Mouse (Mus musculus) G1E (cell line): ENCODE results near the gene Efna4. TPM values are rescaled to one million over a fixed set of nuclear protein-coding genes. Genes with fewer than 3 reads are reported as not detected.

ENCODE experiments used
- ATAC-seq: 2 replicates; pipeline ENCODE4 v1.8.0; 2016; ENCODE audit warnings: mild to moderate bottlenecking; ENCODE audit not compliant: insufficient number of reproducible peaks, poor library complexity, low FRiP score, severe bottlenecking; ENCODE audit errors: extremely low read depth
- DNase-seq: peaks from one replicate; pipeline ENCODE4 v3.0.0; 2012; ENCODE audit warnings: low spot score
- H3K27me3 ChIP-seq: 2 replicates; pipeline ENCODE4 v1.6.1; 2012; ENCODE audit warnings: mild to moderate bottlenecking, low read length, inconsistent platforms; ENCODE audit not compliant: insufficient read depth
- H3K36me3 ChIP-seq: replicated peaks from 2 replicates; pipeline ENCODE3; 2012; ENCODE audit warnings: mild to moderate bottlenecking, inconsistent platforms
- H3K4me1 ChIP-seq: 2 replicates; pipeline ENCODE4 v1.6.1; 2012; ENCODE audit warnings: low read depth, low read length, inconsistent platforms, mixed read lengths; ENCODE audit not compliant: insufficient read depth
- H3K4me3 ChIP-seq: 2 replicates; pipeline ENCODE4 v1.5.1; 2012; ENCODE audit warnings: low read depth, mild to moderate bottlenecking, inconsistent platforms, low read length, moderate library complexity, mixed read lengths
- H3K9me3 ChIP-seq: replicated peaks from 2 replicates; pipeline ENCODE4 v1.6.1; 2012; ENCODE audit warnings: inconsistent platforms
- CTCF ChIP-seq: IDR thresholded peaks from 2 replicates; pipeline ENCODE4 v1.5.1; 2012; ENCODE audit warnings: low read depth, low read length, inconsistent platforms, mixed read lengths
- GATA1 ChIP-seq: IDR thresholded peaks from 2 replicates; pipeline ENCODE4 v1.6.1; 2012; ENCODE audit warnings: borderline replicate concordance, low read length, inconsistent platforms, mixed read lengths
- GATA2 ChIP-seq: IDR thresholded peaks from 2 replicates; pipeline ENCODE4 v1.6.1; 2012; ENCODE audit warnings: low read depth, low read length, inconsistent platforms, borderline replicate concordance
- POLR2AphosphoS5 ChIP-seq: IDR thresholded peaks from 2 replicates; pipeline ENCODE4 v1.6.1; 2012; ENCODE audit warnings: low read depth, low read length, inconsistent platforms; ENCODE audit not compliant: insufficient replicate concordance
- TAL1 ChIP-seq: conservative IDR thresholded peaks from 2 replicates; pipeline ENCODE4 v1.6.1; 2012; ENCODE audit warnings: low read depth, low read length, inconsistent platforms, mixed read lengths
- polyA plus RNA-seq: library from polyadenylated mRNA; stranded (reverse); fragments of >175 nt; gene quantifications from 2 replicates; pipeline ENCODE4 v1.2.3, GENCODE M21; 2012
- total RNA-seq, 2 experiments: library from RNA; stranded (forward) in 1 of 2; stranded (reverse) in 1 of 2; fragments of 200-1000 nt in 1 of 2; fragments of >200 nt in 1 of 2; fragmentation: Nextera tagmentation in 1 of 2; gene quantifications; 2 replicates each; pipeline ENCODE4 v1.2.3; 2014 to 2017

Efna4 gene
- total and polyA plus RNA-seq, 3 experiments: not detected

DNA sequence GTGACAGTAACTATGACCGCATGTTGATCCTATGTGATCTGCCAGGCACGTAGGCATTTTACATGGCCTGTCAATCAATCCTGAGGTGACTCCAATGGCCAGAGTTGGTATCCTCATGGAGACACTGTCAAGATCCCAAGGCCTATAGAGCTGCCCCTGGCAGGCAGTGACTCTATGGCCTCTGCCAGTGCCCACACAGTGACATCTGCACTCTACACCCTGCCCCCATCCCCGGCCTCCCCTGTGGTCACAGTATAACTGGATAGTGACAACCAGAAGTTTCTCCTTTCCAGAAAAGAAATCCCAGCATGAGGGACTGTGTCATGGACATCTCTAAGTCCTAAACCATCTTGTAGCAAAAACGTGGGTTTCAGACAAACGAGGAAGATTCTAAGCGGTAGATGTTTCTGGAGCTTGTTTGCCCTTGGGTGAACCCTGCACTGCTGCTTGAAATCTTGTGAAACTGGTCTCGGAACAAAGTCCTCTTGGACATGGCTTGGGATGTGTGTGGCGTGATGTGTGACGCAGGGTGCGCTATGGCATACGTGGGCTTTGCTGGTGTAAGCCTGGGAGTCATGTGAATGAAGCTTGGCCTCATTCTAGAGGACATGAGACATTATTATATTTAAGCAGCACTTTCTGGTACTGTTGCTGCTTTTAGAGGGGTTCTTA lies 44.4 kb downstream of the Efna4 start:
- ATAC-seq (no peak), DNase-seq (no peak)
- H3K9me3 ChIP-seq: no peaks in the 10 kb centered on the region
- H3K4me1 ChIP-seq: no peaks in the 10 kb centered on the region
- TF ChIP-seq GATA2: no peak
- TF ChIP-seq POLR2AphosphoS5: no peak
- no peak for TF ChIP-seq TAL1
- no peak for TF ChIP-seq GATA1
- TF ChIP-seq CTCF: no peak
- H3K27me3 ChIP-seq: peaks cover 56% of the 10 kb centered on the region
- H3K36me3 ChIP-seq: no peaks in the 10 kb centered on the region
- no peak overlapping the region for H3K4me3 ChIP-seq

GRCm38 (mm10) chr3:89292303-89292702 lies 45.5 kb downstream of the Efna4 start:
- no peak for TF ChIP-seq POLR2AphosphoS5
- TF ChIP-seq GATA1: no peak
- TF ChIP-seq GATA2: no peak
- DNase-seq: no peak
- no peak for ATAC-seq
- Histone ChIP-seq H3K36me3 (no peaks in the 10 kb centered on the region), H3K4me1 (no peaks in the 10 kb centered on the region), H3K27me3 (peaks cover 64% of the 10 kb centered on the region), H3K4me3 (no peak overlapping the region), H3K9me3 (no peaks in the 10 kb centered on the region)

DNA sequence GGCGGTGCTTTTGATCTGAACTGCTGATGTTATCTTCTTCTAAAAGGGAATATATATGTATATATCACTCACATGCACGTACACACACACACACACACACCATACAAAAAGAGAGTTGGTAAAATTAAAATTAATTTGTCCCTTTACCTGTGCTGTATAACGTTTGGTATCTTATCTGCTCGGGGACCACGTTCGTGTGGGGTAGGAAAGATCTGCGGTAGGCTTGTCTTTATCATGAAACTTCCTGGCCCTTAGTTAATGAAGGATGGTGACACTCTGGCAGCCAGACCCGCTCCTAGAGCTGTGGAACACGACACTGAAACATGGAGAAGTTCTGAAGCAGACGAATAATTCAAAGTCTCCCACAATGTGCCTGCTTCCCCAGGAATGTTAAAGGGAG lies 46.0 kb downstream of the Efna4 start:
- TF ChIP-seq POLR2AphosphoS5 (no peak), CTCF (no peak), TAL1 (no peak), GATA1 (no peak), GATA2 (no peak)
- no peak for ATAC-seq
- H3K4me1 ChIP-seq: no peaks in the 10 kb centered on the region
- DNase-seq: no peak
- no peaks in the 10 kb centered on the region for H3K36me3 ChIP-seq
- H3K4me3 ChIP-seq: no peak overlapping the region
- peaks cover 66% of the 10 kb centered on the region for H3K27me3 ChIP-seq
- no peaks in the 10 kb centered on the region for H3K9me3 ChIP-seq

GRCm38 (mm10) chr3:89288503-89288928 lies 49.3 kb downstream of the Efna4 start:
- no peak for DNase-seq

GRCm38 (mm10) chr3:89287286-89287685 lies 50.5 kb downstream of the Efna4 start:
- DNase-seq: no peak
- H3K4me1 ChIP-seq: peaks cover 4% of the 10 kb centered on the region
- no peak for ATAC-seq
- no peaks in the 10 kb centered on the region for H3K36me3 ChIP-seq
- TF ChIP-seq CTCF: no peak
- no peak for TF ChIP-seq GATA2
- no peak for TF ChIP-seq POLR2AphosphoS5
- no peak for TF ChIP-seq GATA1
- no peak for TF ChIP-seq TAL1
- peaks cover 55% of the 10 kb centered on the region for H3K27me3 ChIP-seq
- no peak overlapping the region for H3K4me3 ChIP-seq
- H3K9me3 ChIP-seq: no peaks in the 10 kb centered on the region

More at GRCm38 (mm10) chr3:89288503-89288928, 49.3 kb downstream of the Efna4 start:
- no peak for TF ChIP-seq CTCF
- no peak for TF ChIP-seq GATA2
- TF ChIP-seq GATA1: no peak
- TF ChIP-seq TAL1: no peak
- TF ChIP-seq POLR2AphosphoS5: no peak
- Histone ChIP-seq H3K9me3 (no peaks in the 10 kb centered on the region), H3K4me1 (peaks cover 4% of the 10 kb centered on the region), H3K27me3 (peaks cover 63% of the 10 kb centered on the region), H3K4me3 (no peak overlapping the region), H3K36me3 (no peaks in the 10 kb centered on the region)
- ATAC-seq: no peak

DNA sequence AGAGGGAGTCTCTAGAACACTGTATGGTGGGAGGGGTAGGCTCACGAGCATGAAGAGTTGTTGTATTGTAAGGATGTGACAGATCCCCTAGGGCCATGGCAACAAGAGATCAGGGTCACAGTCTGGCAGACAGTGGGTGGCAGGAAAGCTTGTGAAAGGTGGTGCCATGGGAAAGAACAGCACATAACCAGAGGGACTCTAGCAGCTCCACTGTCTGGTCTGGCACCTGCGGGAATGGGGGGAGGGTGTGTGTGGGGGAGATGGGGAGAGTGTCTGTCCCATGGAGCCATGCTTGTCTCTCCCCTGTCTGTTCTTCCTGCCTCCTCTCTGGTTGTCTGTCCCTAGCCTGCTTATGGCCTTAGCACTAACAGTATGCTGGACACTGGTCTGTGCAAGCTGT lies 52.3 kb downstream of the Efna4 start:
- TF ChIP-seq CTCF: no peak
- TF ChIP-seq POLR2AphosphoS5: no peak
- no peak for TF ChIP-seq GATA1
- no peak for TF ChIP-seq TAL1
- peaks cover 4% of the 10 kb centered on the region for H3K4me1 ChIP-seq
- no peak for DNase-seq
- H3K4me3 ChIP-seq: no peak overlapping the region
- H3K36me3 ChIP-seq: no peaks in the 10 kb centered on the region
- ATAC-seq: no peak
- H3K27me3 ChIP-seq: peaks cover 60% of the 10 kb centered on the region
- H3K9me3 ChIP-seq: no peaks in the 10 kb centered on the region

DNA sequence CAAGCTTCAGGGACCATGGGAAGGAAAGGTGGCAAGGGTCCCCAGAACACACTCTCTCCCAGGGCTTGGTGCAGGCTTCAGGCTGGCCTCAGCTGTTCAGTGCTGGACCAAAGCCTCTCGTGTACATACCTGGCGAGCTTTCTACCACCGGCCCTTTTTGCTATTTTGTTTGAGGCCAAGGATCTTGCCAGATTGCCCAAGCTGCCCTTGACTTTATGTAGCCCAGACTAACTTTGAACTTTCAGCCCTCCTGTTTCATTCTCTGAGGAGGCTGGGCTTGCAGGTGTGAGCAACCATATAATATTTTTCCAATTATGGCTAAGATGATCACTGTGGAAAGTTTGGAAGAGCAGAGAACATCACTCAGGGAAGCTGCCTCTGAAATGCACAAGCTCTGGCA lies 53.6 kb downstream of the Efna4 start:
- Histone ChIP-seq H3K27me3 (peaks cover 71% of the 10 kb centered on the region), H3K4me1 (peaks cover 8% of the 10 kb centered on the region), H3K4me3 (no peak overlapping the region), H3K9me3 (no peaks in the 10 kb centered on the region), H3K36me3 (no peaks in the 10 kb centered on the region)
- TF ChIP-seq GATA1 (no peak), POLR2AphosphoS5 (no peak), TAL1 (no peak), GATA2 (no peak), CTCF (no peak)
- DNase-seq (no peak), ATAC-seq (no peak)

Other genes starting within 250 kb of the Efna4 start
Only the 20 nearest of the 30 such genes appear.
- 1.5 and 2.4 TPM in 2 replicates for gene Thbs3, start 122.8 kb downstream of the Efna4 start, total RNA-seq (2014; fragmentation: Nextera tagmentation)
- 3.1 and 3.4 TPM in 2 replicates for gene Thbs3, start 122.8 kb downstream of the Efna4 start, total RNA-seq (2017)
- gene Thbs3, start 122.8 kb downstream of the Efna4 start, polyA plus RNA-seq: 0.49 and 0.67 TPM in 2 replicates
- gene Mtx1, start 110.9 kb downstream of the Efna4 start, total RNA-seq (2014; fragmentation: Nextera tagmentation): 42.6 and 54.5 TPM in 2 replicates
- gene Mtx1, start 110.9 kb downstream of the Efna4 start, total RNA-seq (2017): 82.5 and 100 TPM in 2 replicates
- 311 and 404 TPM in 2 replicates for gene Mtx1, start 110.9 kb downstream of the Efna4 start, polyA plus RNA-seq
- gene Muc1, start 109.0 kb downstream of the Efna4 start, total RNA-seq (2014; fragmentation: Nextera tagmentation): 0.34 TPM in 1 of 2 replicates, not detected in the other
- 0.06 and 0.16 TPM in 2 replicates for gene Muc1, start 109.0 kb downstream of the Efna4 start, total RNA-seq (2017)
- gene Muc1, start 109.0 kb downstream of the Efna4 start, polyA plus RNA-seq: not detected in 2 replicates
- gene Krtcap2, start 92.1 kb downstream of the Efna4 start, total RNA-seq (2014; fragmentation: Nextera tagmentation): 105 and 132 TPM in 2 replicates
- gene Krtcap2, start 92.1 kb downstream of the Efna4 start, total RNA-seq (2017): 86.4 and 106 TPM in 2 replicates
- 145 and 167 TPM in 2 replicates for gene Krtcap2, start 92.1 kb downstream of the Efna4 start, polyA plus RNA-seq
- gene Trim46, start 91.7 kb downstream of the Efna4 start, total RNA-seq (2014; fragmentation: Nextera tagmentation): 1.8 and 10.1 TPM in 2 replicates
- gene Trim46, start 91.7 kb downstream of the Efna4 start, total RNA-seq (2017): 0.64 and 0.76 TPM in 2 replicates
- gene Trim46, start 91.7 kb downstream of the Efna4 start, polyA plus RNA-seq: 2.7 and 2.8 TPM in 2 replicates
- gene Dpm3, start 78.7 kb downstream of the Efna4 start, total RNA-seq (2014; fragmentation: Nextera tagmentation): 13.2 and 13.5 TPM in 2 replicates
- 47.7 and 54.5 TPM in 2 replicates for gene Dpm3, start 78.7 kb downstream of the Efna4 start, total RNA-seq (2017)
- 178 and 207 TPM in 2 replicates for gene Dpm3, start 78.7 kb downstream of the Efna4 start, polyA plus RNA-seq
- not detected in 2 replicates for gene Slc50a1, start 67.5 kb downstream of the Efna4 start, total RNA-seq (2014; fragmentation: Nextera tagmentation)
- 0.66 TPM in 1 of 2 replicates, not detected in the other for gene Slc50a1, start 67.5 kb downstream of the Efna4 start, total RNA-seq (2017)
- gene Slc50a1, start 67.5 kb downstream of the Efna4 start, polyA plus RNA-seq: not detected in 2 replicates
- gene Efna1, start 56.9 kb downstream of the Efna4 start, total RNA-seq (2014; fragmentation: Nextera tagmentation): not detected in 2 replicates
- 0.05 and 0.12 TPM in 2 replicates for gene Efna1, start 56.9 kb downstream of the Efna4 start, total RNA-seq (2017)
- gene Efna1, start 56.9 kb downstream of the Efna4 start, polyA plus RNA-seq: not detected in 2 replicates
- not detected in 2 replicates for gene Efna3, start 15.1 kb downstream of the Efna4 start, total RNA-seq (2014; fragmentation: Nextera tagmentation)
- 0.06 TPM in 1 of 2 replicates, not detected in the other for gene Efna3, start 15.1 kb downstream of the Efna4 start, total RNA-seq (2017)
- not detected in 2 replicates for gene Efna3, start 15.1 kb downstream of the Efna4 start, polyA plus RNA-seq
- not detected in 2 replicates for gene Adam15, start 12.0 kb upstream of the Efna4 start, total RNA-seq (2014; fragmentation: Nextera tagmentation)
- 0.17 and 1.4 TPM in 2 replicates for gene Adam15, start 12.0 kb upstream of the Efna4 start, total RNA-seq (2017)
- gene Adam15, start 12.0 kb upstream of the Efna4 start, polyA plus RNA-seq: 0.05 and 0.10 TPM in 2 replicates
- gene Dcst2, start 23.9 kb upstream of the Efna4 start, total RNA-seq (2014; fragmentation: Nextera tagmentation): not detected in 2 replicates
- not detected in 2 replicates for gene Dcst2, start 23.9 kb upstream of the Efna4 start, total RNA-seq (2017)
- not detected in 2 replicates for gene Dcst2, start 23.9 kb upstream of the Efna4 start, polyA plus RNA-seq
- not detected in 2 replicates for gene Dcst1, start 27.2 kb upstream of the Efna4 start, total RNA-seq (2014; fragmentation: Nextera tagmentation)
- 0.06 and 0.22 TPM in 2 replicates for gene Dcst1, start 27.2 kb upstream of the Efna4 start, total RNA-seq (2017)
- gene Dcst1, start 27.2 kb upstream of the Efna4 start, polyA plus RNA-seq: not detected in 2 replicates
- 32.9 and 34.2 TPM in 2 replicates for gene Zbtb7b, start 56.7 kb upstream of the Efna4 start, total RNA-seq (2014; fragmentation: Nextera tagmentation)
- gene Zbtb7b, start 56.7 kb upstream of the Efna4 start, total RNA-seq (2017): 23.3 and 31.4 TPM in 2 replicates
- 123 and 126 TPM in 2 replicates for gene Zbtb7b, start 56.7 kb upstream of the Efna4 start, polyA plus RNA-seq
- gene Lenep, start 64.8 kb upstream of the Efna4 start, total RNA-seq (2014; fragmentation: Nextera tagmentation): 3.7 and 6.7 TPM in 2 replicates
- 0.98 and 1.8 TPM in 2 replicates for gene Lenep, start 64.8 kb upstream of the Efna4 start, total RNA-seq (2017)
- gene Lenep, start 64.8 kb upstream of the Efna4 start, polyA plus RNA-seq: 0.03 and 0.12 TPM in 2 replicates
- 19.7 and 22.0 TPM in 2 replicates for gene Flad1, start 73.8 kb upstream of the Efna4 start, total RNA-seq (2014; fragmentation: Nextera tagmentation)
- gene Flad1, start 73.8 kb upstream of the Efna4 start, total RNA-seq (2017): 18.0 and 22.0 TPM in 2 replicates
- 12.5 and 17.8 TPM in 2 replicates for gene Flad1, start 73.8 kb upstream of the Efna4 start, polyA plus RNA-seq
- 92.2 and 99.8 TPM in 2 replicates for gene Cks1b, start 80.4 kb upstream of the Efna4 start, total RNA-seq (2014; fragmentation: Nextera tagmentation)
- gene Cks1b, start 80.4 kb upstream of the Efna4 start, total RNA-seq (2017): 182 and 184 TPM in 2 replicates
- 75.1 and 86.2 TPM in 2 replicates for gene Cks1b, start 80.4 kb upstream of the Efna4 start, polyA plus RNA-seq
- gene Shc1, start 80.4 kb upstream of the Efna4 start, total RNA-seq (2014; fragmentation: Nextera tagmentation): 61.7 and 124 TPM in 2 replicates
- gene Shc1, start 80.4 kb upstream of the Efna4 start, total RNA-seq (2017): 40.9 and 47.6 TPM in 2 replicates
- 111 and 118 TPM in 2 replicates for gene Shc1, start 80.4 kb upstream of the Efna4 start, polyA plus RNA-seq
- 30.9 and 62.1 TPM in 2 replicates for gene Pygo2, start 92.2 kb upstream of the Efna4 start, total RNA-seq (2014; fragmentation: Nextera tagmentation)
- 20.9 and 22.2 TPM in 2 replicates for gene Pygo2, start 92.2 kb upstream of the Efna4 start, total RNA-seq (2017)
- gene Pygo2, start 92.2 kb upstream of the Efna4 start, polyA plus RNA-seq: 201 and 246 TPM in 2 replicates
- 9.0 and 12.1 TPM in 2 replicates for gene Pbxip1, start 98.7 kb upstream of the Efna4 start, total RNA-seq (2014; fragmentation: Nextera tagmentation)
- gene Pbxip1, start 98.7 kb upstream of the Efna4 start, total RNA-seq (2017): 15.0 and 16.4 TPM in 2 replicates
- gene Pbxip1, start 98.7 kb upstream of the Efna4 start, polyA plus RNA-seq: 8.3 and 9.0 TPM in 2 replicates
- 12.1 and 17.8 TPM in 2 replicates for gene Pmvk, start 116.5 kb upstream of the Efna4 start, total RNA-seq (2014; fragmentation: Nextera tagmentation)
- 46.6 and 48.1 TPM in 2 replicates for gene Pmvk, start 116.5 kb upstream of the Efna4 start, total RNA-seq (2017)
- 14.9 and 26.1 TPM in 2 replicates for gene Pmvk, start 116.5 kb upstream of the Efna4 start, polyA plus RNA-seq